Mouse (Mus musculus) cortical plate, adult 2 months (tissue): ENCODE data around the gene Cep128.

Experiments
- CTCF ChIP-seq: fragments of 200-500 bp; IDR thresholded peaks from 2 replicates; pipeline ENCODE4 v1.5.1; 2011; ENCODE audit warnings: mild to moderate bottlenecking, control low read depth, low read length; ENCODE audit not compliant: insufficient read depth; ENCODE audit errors: extremely low read depth
- POLR2A ChIP-seq: fragments of 200-500 bp; IDR thresholded peaks from 2 replicates; pipeline ENCODE4 v1.6.1; 2011; ENCODE audit warnings: mild to moderate bottlenecking, low read length, control low read depth; ENCODE audit not compliant: insufficient read depth; ENCODE audit errors: extremely low read depth

GRCm38 (mm10) chr12:91056885-91057284, 327.3 kb downstream of the Cep128 start:
- TF ChIP-seq CTCF (no peak), POLR2A (no peak)
